Mouse (Mus musculus): ENCODE measurements around the gene Stag1.

DNA sequence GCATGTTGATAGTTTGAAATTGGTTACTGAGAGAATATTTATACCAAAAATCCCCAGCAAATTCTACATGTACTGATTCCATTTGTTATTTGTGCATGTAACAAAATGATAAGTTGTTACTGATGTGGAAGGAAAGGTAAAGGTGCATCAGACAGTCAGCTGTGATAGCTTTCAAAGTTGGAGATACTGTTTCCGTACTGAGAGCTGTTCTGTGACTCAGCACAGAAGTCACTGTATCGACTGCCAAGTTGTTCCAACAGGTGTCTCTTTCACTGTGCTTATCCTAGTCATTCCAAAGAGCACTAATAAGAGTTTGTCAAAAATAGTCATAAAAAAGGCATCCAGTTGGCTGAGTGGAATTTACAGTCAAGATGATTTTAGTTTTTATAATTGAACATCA lies 114.1 kb downstream of the Stag1 start:
- TF ChIP-seq POLR2A (IDR thresholded peaks at IDR 0.05; ENCODE audit: insufficient read depth, low read depth, low read length) (no peak), CTCF (IDR thresholded peaks at IDR 0.05; ENCODE audit: insufficient read depth, low read depth, low read length) (no peak)

Measured in olfactory bulb, adult 2 months (tissue).